Mouse (Mus musculus) heart, postnatal 10 days (tissue): Measurements from ENCODE around the gene Mrgpra4. TPM values are rescaled to one million over a fixed set of nuclear protein-coding genes. Genes with fewer than 3 reads are reported as not detected.

Experiments used
- DNase-seq, 2 experiments: peaks; one replicate each; pipeline ENCODE4 v3.0.0; 2021
- intact Hi-C: fragments of 180-260 bp; cut with DNase I; formaldehyde crosslinking; loops from one replicate; pipeline ENCODE4 v1.15.1; 2025
- total RNA-seq, 2 experiments: library from RNA; stranded (reverse); gene quantifications; 2 replicates each; pipeline ENCODE4 v1.2.3; 2021

Gene Mrgpra4
- not detected for total RNA-seq

- DNase-seq: no peak
- intact Hi-C loops: no loop called here
These were observed at the start of gene Mrgpra4 for GRCm38 (mm10) chr7:47981995-47982394. Gene Mrgpra4, minus strand, starts transcription at chr7:47982095.

- DNase-seq: no peak
- intact Hi-C loops: no loop called here
These were observed 45.6 kb upstream of the Mrgpra4 start, which contains the start of gene Mrgprx1 for GRCm38 (mm10) chr7:48027497-48027896. Gene Mrgprx1, minus strand, starts transcription at chr7:48027597.

- intact Hi-C loops: no loop called here
- no peak for DNase-seq
These were observed 36.0 kb upstream of the Mrgpra4 start for GRCm38 (mm10) chr7:48017874-48018273.

- intact Hi-C loops: no loop called here
- DNase-seq: no peak
These were observed 13.8 kb upstream of the Mrgpra4 start for GRCm38 (mm10) chr7:47995689-47996088.

- intact Hi-C loops: no loop called here
- DNase-seq: no peak
These were observed 4.9 kb upstream of the Mrgpra4 start for GRCm38 (mm10) chr7:47986752-47987151.

Other genes starting within 250 kb of the Mrgpra4 start
- not detected for gene Mrgprx1, start 45.5 kb upstream of the Mrgpra4 start, total RNA-seq
- gene Mrgprb5, start 186.9 kb upstream of the Mrgpra4 start, total RNA-seq: not detected
- gene Mrgprb4, start 217.2 kb upstream of the Mrgpra4 start, total RNA-seq: not detected